Mouse (Mus musculus) stomach, embryonic 14.5 days (tissue): ENCODE results near the gene Atrnl1. TPM values are rescaled to one million over a fixed set of nuclear protein-coding genes. Genes with fewer than 3 reads are reported as not detected.

Experiments
- ATAC-seq: fragments of 200-750 bp; cut with Nextera tagmentation; 2 replicates; pipeline ENCODE4 v1.8.0; 2017; ENCODE audit warnings: low read depth, moderate TSS enrichment; ENCODE audit not compliant: insufficient number of reproducible peaks, insufficient read depth, low FRiP score
- H3K27ac ChIP-seq: fragments of 300-500 bp; sonication (generic); 2 replicates; pipeline ENCODE4 v1.5.1; 2014; ENCODE audit warnings: mild to moderate bottlenecking, low read length, moderate library complexity, mixed read lengths
- H3K27me3 ChIP-seq: fragments of 300-500 bp; sonication (generic); 2 replicates; pipeline ENCODE4 v1.6.1; 2014; ENCODE audit warnings: low read length, control low read depth, mixed read lengths; ENCODE audit not compliant: control insufficient read depth, insufficient read depth
- H3K36me3 ChIP-seq: fragments of 300-500 bp; sonication (generic); 2 replicates; pipeline ENCODE4 v1.6.1; 2014; ENCODE audit warnings: mild to moderate bottlenecking, control low read depth, low read length, moderate library complexity, mixed read lengths; ENCODE audit not compliant: control insufficient read depth, insufficient read depth
- H3K4me1 ChIP-seq: fragments of 300-500 bp; sonication (generic); 2 replicates; pipeline ENCODE4 v1.6.1; 2014; ENCODE audit warnings: low read length, control low read depth, mixed read lengths; ENCODE audit not compliant: control insufficient read depth, insufficient read depth
- H3K4me2 ChIP-seq: fragments of 300-500 bp; sonication (generic); replicated peaks from 2 replicates; pipeline ENCODE4 v1.6.1; 2014; ENCODE audit warnings: low read depth, low read length, control low read depth
- H3K4me3 ChIP-seq: fragments of 300-500 bp; sonication (generic); 2 replicates; pipeline ENCODE4 v1.5.1; 2014; ENCODE audit warnings: low read depth, low read length, control low read depth
- H3K9ac ChIP-seq: fragments of 300-500 bp; sonication (generic); replicated peaks from 2 replicates; pipeline ENCODE4 v1.6.1; 2014; ENCODE audit warnings: low read depth, mild to moderate bottlenecking, control low read depth, low read length, moderate library complexity, mixed read lengths
- H3K9me3 ChIP-seq: fragments of 300-500 bp; sonication (generic); 2 replicates; pipeline ENCODE4 v1.6.1; 2016; ENCODE audit warnings: low read depth, low read length, control low read depth; ENCODE audit not compliant: control insufficient read depth
- WGBS: fragments of 180-500 bp; shearing (Covaris S2); extraction: QIAGEN DNeasy Blood & Tissue Kit; methylation state at CpG from one replicate; pipeline ENCODE4 v1.1.7; 2014; 5-methylcytosine and 5-hydroxymethylcytosine counted together
- polyA plus RNA-seq: library from polyadenylated mRNA; unstranded; fragments of >200 nt; fragmentation: Nextera tagmentation; extraction: Ambion mirVana; gene quantifications from 2 replicates; pipeline ENCODE4 v1.2.1, GENCODE M21; 2014

The Atrnl1 gene
- polyA plus RNA-seq, 1 experiment from 2014 or later, result 8.2 TPM

GRCm38 (mm10) chr19:57612179-57612472, 1.3 kb downstream of the Atrnl1 start:
- WGBS, result 3% methylated on average over 2 of the region's 2 CpGs
- Histone ChIP-seq H3K9me3 (no peaks in the 10 kb centered on the region), H3K27me3 (no peaks in the 10 kb centered on the region), H3K27ac (peak overlapping the region; percentile 97; the same call in 1 of the 2 replicates), H3K4me1 (peaks cover 21% of the 10 kb centered on the region), H3K4me3 (peak overlapping the region; percentile 96), H3K9ac (peak overlapping the region; percentile 87), H3K4me2 (peak overlapping the region; percentile 94), H3K36me3 (no peaks in the 10 kb centered on the region)
- ATAC-seq, result no peak

- H3K4me1 ChIP-seq, result peaks cover 13% of the 10 kb centered on the region; the same call in 1 of the 2 replicates
- ATAC-seq, result no peak
- no peak overlapping the region for H3K4me3 ChIP-seq
- WGBS, result 65% methylated on average over 9 of the region's 9 CpGs
- no peak overlapping the region for H3K4me2 ChIP-seq
- H3K9me3 ChIP-seq, result no peaks in the 10 kb centered on the region
- no peak overlapping the region for H3K9ac ChIP-seq
- no peaks in the 10 kb centered on the region for H3K27me3 ChIP-seq
- no peak overlapping the region for H3K27ac ChIP-seq
- H3K36me3 ChIP-seq, result no peaks in the 10 kb centered on the region
Observed at GRCm38 (mm10) chr19:57615972-57616621, 5.3 kb downstream of the Atrnl1 start.

- no peak overlapping the region for H3K27ac ChIP-seq
- H3K9me3 ChIP-seq, result no peaks in the 10 kb centered on the region
- H3K4me3 ChIP-seq, result no peak overlapping the region
- no peaks in the 10 kb centered on the region for H3K36me3 ChIP-seq
- no peak overlapping the region for H3K9ac ChIP-seq
- H3K27me3 ChIP-seq, result no peaks in the 10 kb centered on the region
- whole genome bisulfite sequencing, result 84% methylated on average over 9 of the region's 9 CpGs
- H3K4me2 ChIP-seq, result no peak overlapping the region
- peaks cover 5% of the 10 kb centered on the region; the same call in 1 of the 2 replicates for H3K4me1 ChIP-seq
- ATAC-seq, result no peak
Observed at GRCm38 (mm10) chr19:57619088-57619487, 8.3 kb downstream of the Atrnl1 start.

- Histone ChIP-seq H3K9me3 (no peaks in the 10 kb centered on the region), H3K4me2 (no peak overlapping the region), H3K4me1 (no peaks in the 10 kb centered on the region), H3K36me3 (no peaks in the 10 kb centered on the region), H3K27me3 (no peaks in the 10 kb centered on the region), H3K9ac (no peak overlapping the region), H3K4me3 (no peak overlapping the region), H3K27ac (no peak overlapping the region)
- WGBS, result 85% methylated on average over 19 of the region's 19 CpGs
- no peak for ATAC-seq
Observed at GRCm38 (mm10) chr19:57621814-57622213, 11.0 kb downstream of the Atrnl1 start.

GRCm38 (mm10) chr19:57625738-57626137, 14.9 kb downstream of the Atrnl1 start:
- 85% methylated on average over 9 of the region's 9 CpGs for WGBS
- no peak for ATAC-seq
- Histone ChIP-seq H3K27me3 (no peaks in the 10 kb centered on the region), H3K4me2 (no peak overlapping the region), H3K27ac (no peak overlapping the region), H3K4me3 (no peak overlapping the region), H3K4me1 (no peaks in the 10 kb centered on the region), H3K36me3 (no peaks in the 10 kb centered on the region), H3K9ac (no peak overlapping the region), H3K9me3 (no peaks in the 10 kb centered on the region)

- WGBS, result 91% methylated on average over 8 of the region's 8 CpGs
- Histone ChIP-seq H3K27ac (no peak overlapping the region), H3K4me3 (no peak overlapping the region), H3K4me2 (no peak overlapping the region), H3K27me3 (no peaks in the 10 kb centered on the region), H3K36me3 (no peaks in the 10 kb centered on the region), H3K4me1 (no peaks in the 10 kb centered on the region), H3K9ac (no peak overlapping the region), H3K9me3 (no peaks in the 10 kb centered on the region)
- ATAC-seq, result no peak
Observed at GRCm38 (mm10) chr19:57627251-57627650, 16.4 kb downstream of the Atrnl1 start.

- no peaks in the 10 kb centered on the region for H3K9me3 ChIP-seq
- H3K4me3 ChIP-seq, result no peak overlapping the region
- no peak for ATAC-seq
- no peaks in the 10 kb centered on the region for H3K4me1 ChIP-seq
- peaks cover 4% of the 10 kb centered on the region; the same call in 1 of the 2 replicates for H3K36me3 ChIP-seq
- 94% methylated on average over 21 of the region's 21 CpGs for WGBS
- no peaks in the 10 kb centered on the region for H3K27me3 ChIP-seq
- H3K9ac ChIP-seq, result no peak overlapping the region
- H3K27ac ChIP-seq, result no peak overlapping the region
- H3K4me2 ChIP-seq, result no peak overlapping the region
Observed at GRCm38 (mm10) chr19:57642536-57642935, 31.7 kb downstream of the Atrnl1 start.

- Histone ChIP-seq H3K4me3 (no peak overlapping the region), H3K4me2 (no peak overlapping the region), H3K9ac (no peak overlapping the region), H3K4me1 (no peaks in the 10 kb centered on the region), H3K9me3 (no peaks in the 10 kb centered on the region), H3K27ac (no peak overlapping the region), H3K36me3 (peaks cover 4% of the 10 kb centered on the region; the same call in 1 of the 2 replicates), H3K27me3 (no peaks in the 10 kb centered on the region)
- WGBS, result 50% methylated on average over 2 of the region's 2 CpGs
- ATAC-seq, result no peak
Observed at GRCm38 (mm10) chr19:57642980-57643379, 32.1 kb downstream of the Atrnl1 start.
